Mouse (Mus musculus): ENCODE data around the gene Pex19. TPM values are rescaled to one million over a fixed set of nuclear protein-coding genes. Genes with fewer than 3 reads are reported as not detected.

Pex19 gene
- polyA plus RNA-seq, 1 experiment from 2014 or later: 133 TPM

GRCm38 (mm10) chr1:172134072-172134471, 7.5 kb downstream of the Pex19 start:
- no peak for ATAC-seq (ENCODE audit: insufficient number of reproducible peaks, low FRiP score)
- Histone ChIP-seq H3K4me3 (no peak overlapping the region), H3K4me1 (replicated peaks) (no peaks in the 10 kb centered on the region), H3K27me3 (replicated peaks) (no peaks in the 10 kb centered on the region), H3K4me2 (no peak overlapping the region), H3K36me3 (peaks cover 69% of the 10 kb centered on the region), H3K9me3 (replicated peaks) (no peaks in the 10 kb centered on the region), H3K9ac (no peak overlapping the region), H3K27ac (ENCODE audit: poor library complexity, severe bottlenecking) (no peak overlapping the region)
- 86% methylated on average over 4 of the region's 4 CpGs for WGBS

GRCm38 (mm10) chr1:172140160-172140559, 13.6 kb downstream of the Pex19 start:
- Histone ChIP-seq H3K9me3 (replicated peaks) (no peaks in the 10 kb centered on the region), H3K9ac (no peak overlapping the region), H3K4me2 (no peak overlapping the region), H3K27me3 (replicated peaks) (no peaks in the 10 kb centered on the region), H3K4me3 (no peak overlapping the region), H3K4me1 (replicated peaks) (no peaks in the 10 kb centered on the region), H3K36me3 (peaks cover 10% of the 10 kb centered on the region), H3K27ac (ENCODE audit: poor library complexity, severe bottlenecking) (no peak overlapping the region)
- no peak for ATAC-seq (ENCODE audit: insufficient number of reproducible peaks, low FRiP score)
- WGBS: 83% methylated on average over 2 of the region's 2 CpGs

GRCm38 (mm10) chr1:172140825-172141224, 14.3 kb downstream of the Pex19 start:
- no peak for ATAC-seq (ENCODE audit: insufficient number of reproducible peaks, low FRiP score)
- no peak overlapping the region for H3K4me3 ChIP-seq
- no peak overlapping the region for H3K27ac ChIP-seq (ENCODE audit: poor library complexity, severe bottlenecking)
- 89% methylated on average over 1 of the region's 1 CpGs for WGBS
- H3K27me3 ChIP-seq (replicated peaks): no peaks in the 10 kb centered on the region
- no peak overlapping the region for H3K9ac ChIP-seq
- no peak overlapping the region for H3K4me2 ChIP-seq
- H3K9me3 ChIP-seq (replicated peaks): no peaks in the 10 kb centered on the region
- H3K4me1 ChIP-seq (replicated peaks): no peaks in the 10 kb centered on the region
- H3K36me3 ChIP-seq: peaks cover 6% of the 10 kb centered on the region

- Histone ChIP-seq H3K36me3 (no peaks in the 10 kb centered on the region), H3K9ac (no peak overlapping the region), H3K9me3 (replicated peaks) (no peaks in the 10 kb centered on the region), H3K4me3 (no peak overlapping the region), H3K27me3 (replicated peaks) (no peaks in the 10 kb centered on the region), H3K4me2 (no peak overlapping the region), H3K4me1 (replicated peaks) (no peaks in the 10 kb centered on the region), H3K27ac (ENCODE audit: poor library complexity, severe bottlenecking) (no peak overlapping the region)
- ATAC-seq (ENCODE audit: insufficient number of reproducible peaks, low FRiP score): no peak
- WGBS: 75% methylated on average over 3 of the region's 3 CpGs
Observed at GRCm38 (mm10) chr1:172141529-172141928, 15.0 kb downstream of the Pex19 start.

- H3K4me1 ChIP-seq (replicated peaks): 0 out of 2 replicates have a peak, but pooled peaks cover 5% of the 10 kb centered on the region
- no peak overlapping the region for H3K4me2 ChIP-seq
- 32% methylated on average over 1 of the region's 1 CpGs for WGBS
- no peaks in the 10 kb centered on the region for H3K36me3 ChIP-seq
- no peaks in the 10 kb centered on the region for H3K9me3 ChIP-seq (replicated peaks)
- H3K4me3 ChIP-seq: no peak overlapping the region
- no peaks in the 10 kb centered on the region for H3K27me3 ChIP-seq (replicated peaks)
- H3K27ac ChIP-seq (ENCODE audit: poor library complexity, severe bottlenecking): no peak overlapping the region
- no peak for ATAC-seq (ENCODE audit: insufficient number of reproducible peaks, low FRiP score)
- no peak overlapping the region for H3K9ac ChIP-seq
Observed at GRCm38 (mm10) chr1:172143570-172143969, 17.0 kb downstream of the Pex19 start.

GRCm38 (mm10) chr1:172147835-172148278, 21.3 kb downstream of the Pex19 start, which contains the start of gene Dcaf8:
Gene Dcaf8 (plus strand): TSS chr1:172148084.
- Histone ChIP-seq H3K4me1 (replicated peaks) (peaks cover 8% of the 10 kb centered on the region), H3K4me3 (peak within 1 kb of the TSS; percentile 67), H3K27me3 (replicated peaks) (no peaks in the 10 kb centered on the region), H3K27ac (ENCODE audit: poor library complexity, severe bottlenecking) (peak within 1 kb of the TSS; percentile 96), H3K9ac (peak within 1 kb of the TSS; percentile 96), H3K36me3 (peaks cover 26% of the 10 kb centered on the region), H3K9me3 (replicated peaks) (no peaks in the 10 kb centered on the region), H3K4me2 (peak within 1 kb of the TSS; percentile 82)
- ATAC-seq (ENCODE audit: insufficient number of reproducible peaks, low FRiP score): peak; percentile 99
- WGBS: under 1% methylated on average over 42 of the region's 42 CpGs

- Histone ChIP-seq H3K27me3 (replicated peaks) (no peaks in the 10 kb centered on the region), H3K27ac (ENCODE audit: poor library complexity, severe bottlenecking) (peak overlapping the region; percentile 96), H3K9me3 (replicated peaks) (no peaks in the 10 kb centered on the region), H3K9ac (peak overlapping the region; percentile 96), H3K4me3 (peak overlapping the region; percentile 67), H3K36me3 (peaks cover 31% of the 10 kb centered on the region), H3K4me1 (replicated peaks) (peaks cover 8% of the 10 kb centered on the region), H3K4me2 (peak overlapping the region; percentile 82)
- WGBS: under 1% methylated on average over 40 of the region's 40 CpGs
- peak; percentile 61 for ATAC-seq (ENCODE audit: insufficient number of reproducible peaks, low FRiP score)
Observed at GRCm38 (mm10) chr1:172148279-172148954, 21.9 kb downstream of the Pex19 start.

GRCm38 (mm10) chr1:172148955-172149815, 22.6 kb downstream of the Pex19 start:
- Histone ChIP-seq H3K4me3 (peak overlapping the region; percentile 67), H3K9me3 (replicated peaks) (no peaks in the 10 kb centered on the region), H3K9ac (peak overlapping the region; percentile 96), H3K4me1 (replicated peaks) (peaks cover 8% of the 10 kb centered on the region), H3K27me3 (replicated peaks) (no peaks in the 10 kb centered on the region), H3K27ac (ENCODE audit: poor library complexity, severe bottlenecking) (peak overlapping the region; percentile 96), H3K36me3 (peaks cover 38% of the 10 kb centered on the region), H3K4me2 (peak overlapping the region; percentile 82)
- no peak for ATAC-seq (ENCODE audit: insufficient number of reproducible peaks, low FRiP score)
- 14% methylated on average over 19 of the region's 19 CpGs for WGBS

- Histone ChIP-seq H3K4me2 (no peak overlapping the region), H3K27me3 (replicated peaks) (no peaks in the 10 kb centered on the region), H3K9ac (no peak overlapping the region), H3K4me3 (no peak overlapping the region), H3K36me3 (peaks cover 64% of the 10 kb centered on the region), H3K27ac (ENCODE audit: poor library complexity, severe bottlenecking) (no peak overlapping the region), H3K9me3 (replicated peaks) (no peaks in the 10 kb centered on the region), H3K4me1 (replicated peaks) (peaks cover 8% of the 10 kb centered on the region)
- no peak for ATAC-seq (ENCODE audit: insufficient number of reproducible peaks, low FRiP score)
- WGBS: 91% methylated on average over 3 of the region's 3 CpGs
Observed at GRCm38 (mm10) chr1:172154536-172154935, 28.0 kb downstream of the Pex19 start.

GRCm38 (mm10) chr1:172155518-172155917, 29.0 kb downstream of the Pex19 start:
- Histone ChIP-seq H3K9me3 (replicated peaks) (no peaks in the 10 kb centered on the region), H3K36me3 (peaks cover 57% of the 10 kb centered on the region), H3K27me3 (replicated peaks) (no peaks in the 10 kb centered on the region), H3K27ac (ENCODE audit: poor library complexity, severe bottlenecking) (no peak overlapping the region), H3K9ac (no peak overlapping the region), H3K4me2 (no peak overlapping the region), H3K4me3 (no peak overlapping the region), H3K4me1 (replicated peaks) (peaks cover 8% of the 10 kb centered on the region)
- ATAC-seq (ENCODE audit: insufficient number of reproducible peaks, low FRiP score): no peak
- WGBS: 92% methylated on average over 3 of the region's 3 CpGs

- WGBS: 34% methylated on average over 4 of the region's 4 CpGs
- Histone ChIP-seq H3K27me3 (replicated peaks) (no peaks in the 10 kb centered on the region), H3K36me3 (peaks cover 22% of the 10 kb centered on the region), H3K27ac (ENCODE audit: poor library complexity, severe bottlenecking) (peak overlapping the region; percentile 81), H3K4me1 (replicated peaks) (peaks cover 22% of the 10 kb centered on the region), H3K4me3 (no peak overlapping the region), H3K9me3 (replicated peaks) (no peaks in the 10 kb centered on the region), H3K4me2 (peak overlapping the region; percentile 33; the same call in 1 of the 2 replicates), H3K9ac (no peak overlapping the region)
- no peak for ATAC-seq (ENCODE audit: insufficient number of reproducible peaks, low FRiP score)
Observed at GRCm38 (mm10) chr1:172159970-172160369, 33.4 kb downstream of the Pex19 start.
